Mouse (Mus musculus) bone marrow, adult 2 months (tissue): ENCODE measurements at regions not wholly inside any gene's neighbourhood (a gene's known extent, or its start where the extent isn't known, plus 50 kb on each side); places are given as distances from the start of the nearest gene placed in this dataset.

ENCODE experiments used
- H3K27ac ChIP-seq: fragments of 200-500 bp; 2 replicates; pipeline ENCODE4 v1.5.1; 2012; ENCODE audit warnings: low read depth, mild to moderate bottlenecking, control low read depth, inconsistent platforms, low read length; ENCODE audit not compliant: control insufficient read depth, poor library complexity, insufficient read depth
- H3K4me1 ChIP-seq: fragments of 200-500 bp; 2 replicates; pipeline ENCODE4 v1.6.1; 2011; ENCODE audit warnings: low read length; ENCODE audit not compliant: control insufficient read depth, insufficient read depth
- H3K4me3 ChIP-seq: fragments of 200-500 bp; replicated peaks from 2 replicates; pipeline ENCODE3; 2011; ENCODE audit warnings: mild to moderate bottlenecking, low read depth, low read length, control low read depth; ENCODE audit not compliant: control insufficient read depth
- CTCF ChIP-seq: fragments of 200-500 bp; IDR thresholded peaks from 2 replicates; pipeline ENCODE4 v1.5.1; 2011; ENCODE audit warnings: low read length, control low read depth; ENCODE audit not compliant: control insufficient read depth, insufficient read depth
- POLR2A ChIP-seq: fragments of 200-500 bp; IDR thresholded peaks from 2 replicates; pipeline ENCODE4 v1.6.1; 2011; ENCODE audit warnings: low read depth, mild to moderate bottlenecking, control low read depth, low read length, borderline replicate concordance; ENCODE audit not compliant: control insufficient read depth
- WGBS: fragments of 180-500 bp; shearing (Covaris S2); methylation state at CpG from one replicate; pipeline ENCODE4 v1.1.7; 2018; 5-methylcytosine and 5-hydroxymethylcytosine counted together

DNA sequence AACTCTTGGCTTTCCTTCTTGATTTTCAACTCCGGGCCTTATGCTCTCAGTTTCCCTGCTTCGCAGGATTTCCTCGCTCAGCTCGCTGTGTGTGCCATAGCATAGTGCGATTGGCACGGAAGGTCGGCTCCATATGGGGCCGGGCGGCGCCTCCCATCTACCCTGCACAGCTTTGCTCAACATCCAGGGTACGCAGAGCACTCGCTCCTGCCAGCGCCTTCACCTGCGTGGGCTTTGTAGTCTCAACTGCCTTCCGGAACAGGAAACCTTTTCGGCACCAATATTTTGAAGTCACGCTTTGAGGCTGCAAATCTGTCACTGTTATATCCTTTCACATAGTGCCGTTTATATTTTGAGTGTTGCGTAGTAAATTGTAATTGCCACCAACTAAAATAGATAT, 359.9 kb upstream of the Tle4 start:
- WGBS: 76% methylated on average over 19 of the region's 19 CpGs
- H3K4me3 ChIP-seq: no peak overlapping the region

DNA sequence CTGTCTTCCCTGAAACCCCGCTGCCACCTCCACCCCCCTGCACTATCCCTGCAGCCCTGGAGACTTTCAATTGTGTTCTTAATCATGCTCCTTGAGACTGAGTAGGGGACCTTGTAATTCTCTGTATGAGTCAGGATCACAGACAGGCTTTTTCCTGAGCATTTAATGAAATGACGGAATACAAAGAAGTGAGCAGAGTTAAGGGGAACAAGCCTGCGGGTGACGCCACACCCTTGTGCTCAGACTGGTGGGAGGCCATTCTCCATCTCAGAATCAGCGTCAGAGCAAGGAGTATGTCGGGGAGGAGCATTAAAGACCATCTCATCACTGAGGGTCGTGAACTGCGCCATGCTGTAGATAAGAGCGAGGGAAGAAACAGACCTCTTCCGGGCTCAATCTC, 359.3 kb upstream of the Tle4 start:
- 75% methylated on average over 10 of the region's 10 CpGs for WGBS
- TF ChIP-seq CTCF (no peak), POLR2A (no peak)
- H3K4me1 ChIP-seq: no peaks in the 10 kb centered on the region
- H3K27ac ChIP-seq: no peak overlapping the region
- H3K4me3 ChIP-seq: no peak overlapping the region

More for the DNA sequence above, 359.9 kb upstream of the Tle4 start:
- Histone ChIP-seq H3K27ac (no peak overlapping the region), H3K4me1 (no peaks in the 10 kb centered on the region)
- TF ChIP-seq POLR2A (no peak), CTCF (no peak)

DNA sequence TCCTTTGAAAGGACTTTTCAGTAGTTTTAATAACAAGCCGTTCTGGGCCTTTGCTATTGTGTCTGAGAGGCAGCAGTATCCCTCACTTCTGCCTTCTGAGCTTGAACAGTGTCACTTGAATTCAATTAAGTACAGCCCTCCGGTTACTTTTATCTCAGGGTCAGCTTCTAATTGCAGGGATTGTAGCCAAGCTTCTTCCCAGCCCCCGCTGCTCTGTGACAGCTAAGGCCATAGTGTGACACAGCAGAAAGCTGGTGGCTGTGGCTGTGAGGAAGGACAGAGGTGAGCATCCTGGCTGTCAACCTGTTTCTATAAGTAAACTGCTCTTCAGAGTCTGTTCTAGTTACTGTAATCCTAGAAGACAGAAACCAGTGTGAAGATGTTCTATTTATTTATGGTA, 358.5 kb upstream of the Tle4 start:
- WGBS: 40% methylated on average over 3 of the region's 3 CpGs
- Histone ChIP-seq H3K4me3 (no peak overlapping the region), H3K4me1 (no peaks in the 10 kb centered on the region), H3K27ac (no peak overlapping the region)
- TF ChIP-seq POLR2A: no peak
- no peak for TF ChIP-seq CTCF

DNA sequence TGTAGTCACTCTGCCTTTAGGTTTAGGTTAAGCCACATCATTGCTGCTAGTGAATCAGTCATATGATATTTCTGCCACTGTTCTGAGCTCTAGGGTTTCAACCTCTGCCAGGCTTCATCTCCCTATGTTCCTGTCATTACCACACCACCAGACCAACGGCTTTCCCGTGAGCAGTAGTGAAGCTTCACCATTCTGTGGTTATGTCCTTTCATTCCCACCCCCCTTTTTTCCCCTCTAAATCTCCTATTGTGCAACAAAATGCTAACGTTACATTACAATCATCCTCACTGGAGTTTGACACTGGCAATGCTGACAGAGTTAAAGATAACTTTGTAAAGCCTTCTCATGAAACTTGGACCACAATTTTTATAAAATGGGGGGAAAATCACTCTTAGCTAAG, 358.1 kb upstream of the Tle4 start:
- Histone ChIP-seq H3K27ac (no peak overlapping the region), H3K4me1 (no peaks in the 10 kb centered on the region), H3K4me3 (no peak overlapping the region)
- no peak for TF ChIP-seq POLR2A
- no peak for TF ChIP-seq CTCF
- 46% methylated on average over 3 of the region's 3 CpGs for WGBS

DNA sequence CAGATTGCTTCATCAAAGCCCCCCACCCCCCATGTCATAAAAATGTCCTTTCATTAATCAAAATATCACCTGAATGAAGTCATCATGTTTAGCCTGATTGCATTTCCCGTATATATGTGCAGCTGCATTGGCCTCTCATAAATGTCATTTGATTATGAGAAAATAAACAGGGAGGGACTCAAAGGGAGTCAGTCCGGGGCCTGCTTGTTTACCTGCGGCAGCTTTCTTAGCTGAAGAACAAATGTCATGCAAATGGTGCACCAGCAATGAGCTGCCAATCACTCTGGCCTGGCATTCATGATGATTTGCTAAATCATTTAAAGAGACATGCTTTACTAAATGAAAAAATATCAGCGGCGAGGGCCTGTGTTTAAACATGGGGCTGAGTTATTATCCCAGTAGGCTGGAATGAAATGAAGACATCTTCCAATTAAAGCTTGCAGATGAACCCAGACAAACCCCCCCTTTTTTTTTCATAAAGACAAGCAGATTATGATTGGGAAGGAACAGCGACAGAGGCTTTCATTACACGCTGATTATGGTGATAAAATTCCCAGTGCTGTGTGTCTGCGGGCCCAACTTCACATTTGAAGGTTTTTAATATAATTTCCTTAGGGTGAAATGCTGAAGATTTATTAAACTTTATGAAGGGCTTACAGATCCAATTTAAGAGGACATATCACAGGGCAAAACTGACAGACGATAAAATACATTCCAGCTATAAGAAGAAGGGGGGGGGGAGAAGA, 342.5 kb upstream of the Tle4 start:
- H3K4me1 ChIP-seq: no peaks in the 10 kb centered on the region
- H3K4me3 ChIP-seq: no peak overlapping the region
- 79% methylated on average over 9 of the region's 9 CpGs for WGBS
- no peak overlapping the region for H3K27ac ChIP-seq
- TF ChIP-seq CTCF (no peak), POLR2A (no peak)

DNA sequence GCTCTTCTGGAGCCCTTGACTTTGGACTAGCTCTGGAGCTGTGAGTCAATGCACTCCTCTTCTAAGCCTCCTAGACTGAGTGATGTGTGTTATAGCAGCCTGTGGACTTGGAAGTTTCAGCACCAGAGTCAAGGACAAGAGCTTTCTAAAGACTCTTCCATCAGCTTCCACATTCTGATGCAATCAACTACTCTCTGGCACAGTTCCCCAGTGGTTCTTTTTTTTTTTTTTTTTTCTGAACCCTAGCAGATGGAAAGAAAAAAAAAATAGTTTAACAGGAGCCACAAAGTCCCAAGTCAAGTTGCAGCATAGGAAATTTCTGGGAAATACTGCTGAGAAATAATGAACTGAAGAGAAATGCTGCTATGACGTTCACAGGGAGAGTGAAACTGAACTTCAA, 324.4 kb upstream of the Tle4 start:
- no peak overlapping the region for H3K27ac ChIP-seq
- no peak overlapping the region for H3K4me3 ChIP-seq
- H3K4me1 ChIP-seq: no peaks in the 10 kb centered on the region
- 58% methylated on average over 1 of the region's 1 CpGs for WGBS
- TF ChIP-seq POLR2A (no peak), CTCF (no peak)

DNA sequence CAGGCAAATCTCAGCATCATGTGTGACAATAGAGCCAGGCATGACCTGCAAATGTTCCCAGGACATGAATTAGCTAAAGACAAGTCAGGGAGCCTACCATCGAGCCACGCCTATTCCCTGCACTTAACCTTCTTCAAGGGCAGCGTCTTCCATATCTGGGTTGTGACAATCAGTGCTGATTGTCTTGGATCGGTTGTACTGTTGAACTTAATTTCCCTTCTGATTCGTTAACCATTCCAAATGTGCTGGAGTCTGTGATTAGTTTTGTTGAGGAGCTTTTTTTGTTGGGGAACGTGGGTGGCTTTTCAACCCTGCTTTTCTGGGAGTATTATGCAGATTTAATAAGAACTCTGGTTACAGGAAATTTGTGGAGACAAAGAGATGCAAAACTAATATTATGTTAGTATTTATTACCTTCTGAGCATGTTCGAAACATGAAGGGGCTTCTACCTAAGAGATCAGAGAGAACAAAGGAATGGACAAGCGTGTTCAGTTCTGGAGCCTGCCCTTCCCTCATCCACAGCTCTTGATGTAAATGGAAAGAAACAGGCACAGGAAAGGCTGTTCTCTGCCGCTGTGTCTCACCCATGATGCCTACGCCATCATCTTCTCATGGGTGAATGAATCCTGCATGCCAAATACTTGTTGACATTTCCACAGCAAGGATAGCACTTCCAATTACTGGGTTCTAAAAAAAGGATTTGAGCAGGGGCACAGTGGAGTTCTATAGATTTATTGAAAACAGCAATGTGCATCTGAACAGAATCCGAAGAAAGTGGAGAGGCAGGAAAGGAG, 313.4 kb upstream of the Tle4 start:
- TF ChIP-seq POLR2A (no peak), CTCF (no peak)
- no peak overlapping the region for H3K4me3 ChIP-seq
- no peak overlapping the region for H3K27ac ChIP-seq
- WGBS: 81% methylated on average over 11 of the region's 11 CpGs
- no peaks in the 10 kb centered on the region for H3K4me1 ChIP-seq

DNA sequence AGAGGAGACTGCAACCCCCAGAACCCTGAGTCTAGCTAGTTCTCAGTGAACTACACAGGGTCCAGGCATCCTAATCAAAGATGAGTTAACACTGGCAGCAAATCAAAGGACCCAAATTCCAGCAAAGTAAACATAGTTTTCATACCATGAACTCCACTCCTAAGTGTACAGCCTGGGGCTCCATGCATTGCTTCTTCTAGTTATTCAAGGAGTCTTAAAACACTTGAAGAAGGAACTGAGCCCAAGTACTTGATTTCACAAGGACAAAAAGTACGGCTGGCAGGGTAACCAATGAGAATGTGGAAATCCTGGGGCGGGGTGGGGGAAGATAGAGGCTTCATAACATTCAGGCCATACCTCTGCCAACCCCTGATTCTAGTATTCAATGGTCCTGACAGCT, 297.0 kb upstream of the Tle4 start:
- no peaks in the 10 kb centered on the region for H3K4me1 ChIP-seq
- WGBS: 56% methylated on average over 2 of the region's 2 CpGs
- H3K4me3 ChIP-seq: no peak overlapping the region
- TF ChIP-seq CTCF: no peak
- no peak overlapping the region for H3K27ac ChIP-seq

DNA sequence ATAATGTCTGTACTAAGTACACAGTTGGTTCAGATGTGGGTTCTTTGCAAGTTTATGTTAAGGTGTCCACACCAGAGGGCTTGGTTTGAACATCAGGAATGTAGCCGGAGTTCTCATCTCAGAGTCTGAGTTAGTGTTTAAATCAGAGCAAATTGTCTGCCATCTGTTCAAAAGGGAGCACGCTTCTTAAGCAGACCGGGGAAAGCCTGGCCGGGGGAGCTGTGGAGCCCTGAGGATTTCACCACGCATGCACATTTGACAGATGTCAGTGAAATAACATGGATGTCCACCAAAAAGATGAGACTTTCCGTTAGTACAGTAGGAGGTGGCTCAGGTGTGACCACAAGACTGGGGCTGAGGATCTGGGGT, 294.5 kb upstream of the Tle4 start:
- no peaks in the 10 kb centered on the region for H3K4me1 ChIP-seq
- no peak overlapping the region for H3K4me3 ChIP-seq
- TF ChIP-seq CTCF (no peak), POLR2A (no peak)
- 72% methylated on average over 6 of the region's 6 CpGs for WGBS
- no peak overlapping the region for H3K27ac ChIP-seq
